Mouse (Mus musculus): ENCODE measurements around the gene Sstr3.

- TF ChIP-seq CTCF (IDR thresholded peaks at IDR 0.05; ENCODE audit: low read depth): no peak
- no peak for TF ChIP-seq EP300 (optimal IDR thresholded peaks at IDR 0.05)
These were observed 51.0 kb downstream of the Sstr3 start for GRCm38 (mm10) chr15:78493401-78494010.
